29 mouse cellular contexts compared by ENCODE assay signal in genomic region chr5:123893520-123893919, GRCm38 (mm10). TPM values are rescaled to one million over a fixed set of nuclear protein-coding genes. Genes with fewer than 3 reads are reported as not detected.
DNase-seq lines count a peak whose midpoint lies in the region; ATAC-seq and TF ChIP-seq lines count a peak whose summit lies in the region.
"Had no signal": no experiment of that assay in that cellular context is flagged by ENCODE, and none has a peak within 500 bp of the region (broad histone marks: within the 10 kb centered on the region; RNA-seq: fewer than 3 reads in every experiment).

No protein-coding gene starts in this region.

- H3K27ac ChIP-seq in intestine, postnatal 0 days (ENCODE audit: low read depth, low read length), result no peak overlapping the region
- H3K27ac ChIP-seq: embryonic facial prominence, embryonic 12.5 days; embryonic facial prominence, embryonic 15.5 days; gastrocnemius, adult 2 months; heart, embryonic 15.5 days; hindbrain, embryonic 14.5 days; hindbrain, postnatal 0 days had no signal

- no peak overlapping the region for H3K4me3 ChIP-seq in intestine, postnatal 0 days (ENCODE audit: low read depth, low read length)
- H3K4me3 ChIP-seq: embryonic facial prominence, embryonic 12.5 days; embryonic facial prominence, embryonic 15.5 days; gastrocnemius, adult 2 months; heart, embryonic 12.5 days; heart, embryonic 15.5 days had no signal

- H3K27me3 ChIP-seq in intestine, postnatal 0 days (replicated peaks; ENCODE audit: control insufficient read depth, insufficient read depth, low read length), result no peaks in the 10 kb centered on the region
- H3K27me3 ChIP-seq: embryonic facial prominence, embryonic 12.5 days; embryonic facial prominence, embryonic 15.5 days; heart, embryonic 12.5 days; heart, embryonic 15.5 days had no signal

- no peaks in the 10 kb centered on the region for H3K9me3 ChIP-seq in intestine, postnatal 0 days (ENCODE audit: control insufficient read depth)
- H3K9me3 ChIP-seq: embryonic facial prominence, embryonic 12.5 days; embryonic facial prominence, embryonic 15.5 days; heart, embryonic 12.5 days; heart, embryonic 15.5 days had no signal

- H3K4me2 ChIP-seq in intestine, postnatal 0 days (replicated peaks; ENCODE audit: low read depth), result no peak overlapping the region
- H3K4me2 ChIP-seq: embryonic facial prominence, embryonic 12.5 days; embryonic facial prominence, embryonic 15.5 days; heart, embryonic 12.5 days; heart, embryonic 15.5 days; hindbrain, embryonic 14.5 days had no signal

- no peaks in the 10 kb centered on the region for H3K36me3 ChIP-seq in intestine, postnatal 0 days (ENCODE audit: control insufficient read depth, insufficient read depth)
- H3K36me3 ChIP-seq: embryonic facial prominence, embryonic 12.5 days; embryonic facial prominence, embryonic 15.5 days; heart, embryonic 12.5 days; heart, embryonic 15.5 days had no signal

- no peak for TF ChIP-seq CTCF in intestine, postnatal 0 days (IDR thresholded peaks at IDR 0.05; ENCODE audit: low read depth)

- peak; percentile 74 for DNase-seq in 416B (ENCODE audit: low read depth)
- peak; percentile 43 for DNase-seq in induced T-regulatory cell, adult 2 months (ENCODE audit: low read depth)
- no peak for DNase-seq in spleen, postnatal 10 days (ENCODE audit: low spot score in 2 of 2)
- DNase-seq: adrenal gland, adult 8-10 months; adrenal gland, postnatal 25 days; B cell, adult 2 months; cerebellum, adult 11-12 months; cerebellum, adult 8-10 months; cerebellum, postnatal 14 days; forebrain, postnatal 0 days; gastrocnemius, adult 2 months; gastrocnemius, postnatal 14 days; heart, adult 18-20 months; heart, postnatal 10 days; heart, postnatal 36 days had no signal

- 0 out of 2 replicates have a peak, but pooled peaks have one; percentile 34 for ATAC-seq in monocyte, adult 5-6 weeks (replicated peaks; ENCODE audit: insufficient number of reproducible peaks, low FRiP score, low TSS enrichment, poor library complexity, severe bottlenecking)
- ATAC-seq in intestine, postnatal 0 days, result no peak
- no peak for ATAC-seq in megakaryocyte-erythroid progenitor cell, adult 5-6 weeks (replicated peaks; ENCODE audit: low FRiP score, low TSS enrichment, poor library complexity, severe bottlenecking)
- ATAC-seq: forebrain, embryonic 14.5 days; forebrain, postnatal 0 days; hindbrain, postnatal 0 days had no signal

- 81% methylated on average over 5 of the region's 5 CpGs for WGBS in intestine, postnatal 0 days

- H3K9ac ChIP-seq in intestine, postnatal 0 days (ENCODE audit: low read depth, low read length), result no peak overlapping the region
- H3K9ac ChIP-seq: embryonic facial prominence, embryonic 12.5 days; embryonic facial prominence, embryonic 15.5 days; forebrain, postnatal 0 days; heart, embryonic 12.5 days; heart, embryonic 15.5 days; hindbrain, embryonic 14.5 days had no signal

- no peaks in the 10 kb centered on the region for H3K4me1 ChIP-seq in intestine, postnatal 0 days (replicated peaks; ENCODE audit: control insufficient read depth, insufficient read depth, low read length)
- H3K4me1 ChIP-seq: embryonic facial prominence, embryonic 12.5 days; embryonic facial prominence, embryonic 15.5 days; heart, embryonic 15.5 days had no signal

RNA-seq across cellular contexts. Expression of gene Denr, which starts 13.5 kb away (rescaled TPM):
- 29.5 to 40.2 TPM (median 34.4 TPM) in 3 replicates for total RNA-seq in monocyte, adult 5-6 weeks (2017)
- polyA plus RNA-seq in intestine, postnatal 0 days (2015; fragmentation: Nextera tagmentation; extraction: Ambion mirVana), result 82.7 and 89.1 TPM in 2 replicates
- total RNA-seq in megakaryocyte-erythroid progenitor cell, adult 5-6 weeks (2014; fragmentation: Nextera tagmentation), result 102 and 106 TPM in 2 replicates
- total RNA-seq in megakaryocyte-erythroid progenitor cell, adult 5-6 weeks (2017), result 96.4 and 102 TPM in 2 replicates

RNA-seq across cellular contexts. Expression of gene Hcar1, which starts 13.7 kb away (rescaled TPM):
- total RNA-seq in monocyte, adult 5-6 weeks (2017), result not detected in 3 replicates
- polyA plus RNA-seq in intestine, postnatal 0 days (2015; fragmentation: Nextera tagmentation; extraction: Ambion mirVana), result 1.4 TPM in 2 replicates
- not detected in 2 replicates for total RNA-seq in megakaryocyte-erythroid progenitor cell, adult 5-6 weeks (2014; fragmentation: Nextera tagmentation)
- not detected in 2 replicates for total RNA-seq in megakaryocyte-erythroid progenitor cell, adult 5-6 weeks (2017)
- total RNA-seq: common myeloid progenitor, adult 5-6 weeks; MEL had no signal

RNA-seq across cellular contexts. Expression of gene Hcar2, which starts 28.2 kb away (rescaled TPM):
- total RNA-seq in monocyte, adult 5-6 weeks (2017), result 9.9 to 15.4 TPM (median 9.9 TPM) in 3 replicates
- 0.16 and 0.30 TPM in 2 replicates for polyA plus RNA-seq in intestine, postnatal 0 days (2015; fragmentation: Nextera tagmentation; extraction: Ambion mirVana)
- not detected in 2 replicates for total RNA-seq in megakaryocyte-erythroid progenitor cell, adult 5-6 weeks (2014; fragmentation: Nextera tagmentation)
- not detected in 2 replicates for total RNA-seq in megakaryocyte-erythroid progenitor cell, adult 5-6 weeks (2017)
- total RNA-seq: forebrain, postnatal 0 days; gastrocnemius, adult 2 months; gastrocnemius, postnatal 14 days; hindbrain, postnatal 0 days; MEL had no signal
- polyA plus RNA-seq: forebrain, embryonic 11.5 days; forebrain, embryonic 14.5 days; forebrain, postnatal 0 days; heart, embryonic 12.5 days; hindbrain, embryonic 11.5 days; hindbrain, embryonic 14.5 days; hindbrain, postnatal 0 days had no signal

RNA-seq across cellular contexts. Expression of gene Gm43518, which starts 33.7 kb away (rescaled TPM):
- not detected in 3 replicates for total RNA-seq in monocyte, adult 5-6 weeks (2017)
- 0.35 and 0.41 TPM in 2 replicates for polyA plus RNA-seq in intestine, postnatal 0 days (2015; fragmentation: Nextera tagmentation; extraction: Ambion mirVana)
- not detected in 2 replicates for total RNA-seq in megakaryocyte-erythroid progenitor cell, adult 5-6 weeks (2014; fragmentation: Nextera tagmentation)
- not detected in 2 replicates for total RNA-seq in megakaryocyte-erythroid progenitor cell, adult 5-6 weeks (2017)
- total RNA-seq: heart, postnatal 36 days had no signal

RNA-seq across cellular contexts. Expression of gene Ccdc62, which starts 37.0 kb away (rescaled TPM):
- total RNA-seq in monocyte, adult 5-6 weeks (2017), result 0.97 to 2.9 TPM (median 1.2 TPM) in 3 replicates
- polyA plus RNA-seq in intestine, postnatal 0 days (2015; fragmentation: Nextera tagmentation; extraction: Ambion mirVana), result 3.8 and 4.0 TPM in 2 replicates
- total RNA-seq in megakaryocyte-erythroid progenitor cell, adult 5-6 weeks (2014; fragmentation: Nextera tagmentation), result 2.1 and 3.3 TPM in 2 replicates
- total RNA-seq in megakaryocyte-erythroid progenitor cell, adult 5-6 weeks (2017), result 2.6 and 4.2 TPM in 2 replicates

Comparison
In these comparisons a context has a peak if more than half of its experiments do, and no peak if none do; other contexts are left out.
1. DNase-seq: peak in 416B (single experiment) and induced T-regulatory cell, adult 2 months (single experiment); none in spleen, postnatal 10 days (0 of 2).
2. RNA of gene Hcar2, which starts 28.2 kb away (total RNA-seq): 9.9 to 15.4 TPM in monocyte, adult 5-6 weeks; not detected in megakaryocyte-erythroid progenitor cell, adult 5-6 weeks; every median in the first group is over 10 times any median in the second.